Mouse (Mus musculus) brain, embryonic 18.5 days (tissue): ENCODE measurements at regions not wholly inside any gene's neighbourhood (a gene's known extent, or its start where the extent isn't known, plus 50 kb on each side); places are given as distances from the start of the nearest gene placed in this dataset.

ENCODE experiments used
- DNase-seq: peaks from one replicate; pipeline ENCODE4 v3.0.0-alpha.2; 2012; ENCODE audit warnings: low read depth, low spot score

DNA sequence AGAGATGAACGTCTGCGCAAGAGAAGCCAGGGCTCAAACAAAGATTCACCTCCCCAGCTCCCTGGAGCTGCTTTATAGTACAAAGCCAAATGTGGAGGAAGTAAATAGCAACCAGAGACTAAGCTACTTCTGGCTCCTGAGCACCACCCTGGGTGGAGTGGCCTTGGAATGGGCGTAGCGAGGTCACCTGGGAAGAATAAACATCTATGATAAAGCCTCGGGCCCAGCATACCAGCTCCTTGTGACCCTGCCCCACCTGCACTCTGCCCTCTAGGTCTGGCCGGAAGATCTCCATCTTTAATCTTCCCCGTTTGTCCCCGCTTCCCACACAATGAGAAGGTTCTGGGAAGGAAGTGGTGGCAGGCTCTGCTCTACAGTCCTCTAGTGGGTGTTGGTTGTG is 61.0 kb upstream of the Ptpn3 start:
- DNase-seq, result no peak

DNA sequence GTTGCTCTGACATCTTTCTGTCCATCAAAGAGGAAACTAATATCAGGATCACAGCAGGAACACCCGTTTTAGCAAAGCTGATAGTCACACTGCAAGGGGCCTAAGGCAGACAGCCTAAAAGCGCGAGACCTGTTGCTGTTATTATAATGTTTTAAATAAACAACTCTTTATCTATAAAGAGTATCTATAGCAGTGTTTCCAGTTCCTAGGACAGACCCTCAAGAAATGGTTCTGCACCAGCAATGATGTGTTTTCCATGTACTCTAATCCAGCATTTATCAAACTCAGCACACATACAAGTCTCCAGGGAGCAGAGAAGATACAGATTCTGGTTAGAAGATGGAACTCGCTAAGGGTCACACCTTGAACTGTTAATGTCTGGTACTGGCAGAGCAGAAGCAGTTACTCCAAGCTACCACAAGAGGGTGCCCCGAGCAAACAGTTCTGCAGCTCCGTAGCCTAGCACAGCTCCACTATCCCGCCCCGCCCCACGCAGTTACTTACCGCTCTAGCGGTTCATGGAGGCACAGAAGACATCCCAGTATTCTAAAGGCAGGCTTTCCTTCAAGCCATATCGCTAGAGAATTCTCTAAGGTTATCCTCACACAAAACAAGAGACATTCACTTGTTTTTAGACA is 64.2 kb upstream of the Palm2 start:
- peak; percentile 55 for DNase-seq

DNA sequence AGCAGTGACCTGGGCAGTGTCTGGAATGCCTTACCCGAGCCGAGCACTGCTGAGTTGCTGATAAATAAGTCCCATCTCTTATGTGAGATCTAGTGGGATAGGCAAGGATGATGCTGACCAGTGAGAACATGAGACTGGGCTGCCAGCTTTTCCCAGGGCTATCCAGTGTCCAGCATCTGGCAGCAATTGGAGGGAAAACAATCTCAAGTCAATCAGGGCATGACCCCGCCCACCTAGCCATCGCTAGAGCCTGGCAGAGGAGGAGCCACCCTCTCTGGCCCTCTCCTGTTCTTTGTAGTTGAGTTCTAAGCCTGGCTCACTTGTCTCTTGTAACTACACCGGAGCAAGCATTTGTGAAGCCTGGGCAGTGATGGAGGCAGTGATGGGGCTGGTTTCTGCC is 56.2 kb upstream of the Palm2 start:
- DNase-seq, result no peak

DNA sequence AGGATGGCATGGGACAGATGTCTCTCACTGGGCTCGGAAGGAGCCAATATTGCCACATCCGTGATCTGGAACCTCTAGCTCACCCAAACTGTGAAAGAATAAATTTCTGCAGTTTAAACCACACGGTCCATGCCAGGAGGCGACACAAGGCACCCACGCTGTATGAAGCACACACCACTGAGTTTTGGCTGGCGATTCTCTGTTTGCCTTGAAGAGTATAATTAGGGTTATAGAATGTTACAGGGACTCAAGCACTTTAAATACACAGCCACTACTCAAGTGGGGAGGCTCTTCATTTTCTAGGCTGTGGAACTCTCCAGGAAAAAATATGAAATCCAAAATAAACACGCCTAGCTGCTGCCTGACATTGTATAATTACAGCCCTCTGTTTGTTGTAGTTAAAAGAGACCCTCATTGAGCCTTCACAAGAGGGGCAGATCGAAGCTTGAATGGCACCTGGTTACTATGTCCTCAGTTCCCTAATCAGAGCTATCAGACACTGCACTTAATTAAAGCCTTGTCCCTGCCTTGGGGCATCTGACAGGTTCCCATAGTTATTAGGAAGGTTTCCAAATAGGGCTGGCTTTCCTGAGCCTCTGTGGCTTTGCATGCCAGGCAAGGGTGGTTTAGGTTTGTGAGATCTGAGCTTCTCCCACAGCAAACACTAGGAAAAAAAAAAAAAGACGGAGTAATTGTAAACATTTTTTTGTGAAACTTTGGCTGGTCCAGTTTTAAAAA is 53.8 kb upstream of the Palm2 start:
- no peak for DNase-seq

DNA sequence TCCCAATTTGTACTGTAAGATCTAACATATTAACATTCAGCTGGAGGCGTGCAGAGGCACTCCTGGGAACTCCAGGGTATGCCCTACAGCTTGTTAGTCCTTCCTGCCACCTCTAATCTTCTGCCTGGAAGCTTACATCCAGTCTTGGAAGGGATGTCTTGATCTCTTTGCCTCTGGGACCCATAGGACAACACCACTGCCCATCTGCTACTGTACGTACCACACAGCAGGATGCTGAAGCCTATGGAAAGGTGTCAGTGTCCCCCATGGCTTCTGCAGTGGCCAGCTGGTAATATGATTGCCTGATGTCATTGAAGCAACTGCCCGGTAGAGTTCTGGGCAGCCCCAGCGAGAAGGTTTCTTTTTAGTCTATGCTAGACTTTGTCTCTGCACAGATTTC is 52.7 kb upstream of the Palm2 start:
- no peak for DNase-seq
